Mouse (Mus musculus) intestine, postnatal 0 days (tissue): Measurements from ENCODE around the gene Triobp. TPM values are rescaled to one million over a fixed set of nuclear protein-coding genes. Genes with fewer than 3 reads are reported as not detected.

Experiments used
- ATAC-seq: fragments of 200-750 bp; cut with Nextera tagmentation; 2 replicates; pipeline ENCODE4 v1.8.0; 2017; ENCODE audit warnings: mild to moderate bottlenecking, moderate TSS enrichment, moderate library complexity
- H3K27ac ChIP-seq: fragments of 300-500 bp; sonication (generic); 2 replicates; pipeline ENCODE4 v1.5.1; 2014; ENCODE audit warnings: mild to moderate bottlenecking, low read depth, low read length, moderate library complexity
- H3K27me3 ChIP-seq: fragments of 300-500 bp; sonication (generic); replicated peaks from 2 replicates; pipeline ENCODE4 v1.6.1; 2014; ENCODE audit warnings: low read length, mixed read lengths; ENCODE audit not compliant: control insufficient read depth, insufficient read depth
- H3K36me3 ChIP-seq: fragments of 300-500 bp; sonication (generic); 2 replicates; pipeline ENCODE4 v1.6.1; 2014; ENCODE audit warnings: mild to moderate bottlenecking, moderate library complexity; ENCODE audit not compliant: control insufficient read depth, insufficient read depth
- H3K4me1 ChIP-seq: fragments of 300-500 bp; sonication (generic); replicated peaks from 2 replicates; pipeline ENCODE4 v1.6.1; 2014; ENCODE audit warnings: antibody characterized with exemption, low read length, mixed read lengths; ENCODE audit not compliant: control insufficient read depth, insufficient read depth
- H3K4me2 ChIP-seq: fragments of 300-500 bp; sonication (generic); replicated peaks from 2 replicates; pipeline ENCODE4 v1.6.1; 2014; ENCODE audit warnings: low read depth, mild to moderate bottlenecking, moderate library complexity
- H3K4me3 ChIP-seq: fragments of 300-500 bp; sonication (generic); 2 replicates; pipeline ENCODE4 v1.5.1; 2014; ENCODE audit warnings: low read depth, low read length
- H3K9ac ChIP-seq: fragments of 300-500 bp; sonication (generic); 2 replicates; pipeline ENCODE4 v1.6.1; 2014; ENCODE audit warnings: mild to moderate bottlenecking, low read depth, low read length
- H3K9me3 ChIP-seq: fragments of 300-500 bp; sonication (generic); 2 replicates; pipeline ENCODE4 v1.6.1; 2016; ENCODE audit warnings: mixed run types; ENCODE audit not compliant: control insufficient read depth
- CTCF ChIP-seq: sonication (generic); IDR thresholded peaks from 2 replicates; pipeline ENCODE4 v1.5.1; 2016; ENCODE audit warnings: low read depth, mild to moderate bottlenecking, control low read depth, antibody characterized with exemption, moderate library complexity
- WGBS: fragments of 180-500 bp; shearing (Covaris S2); extraction: QIAGEN DNeasy Blood & Tissue Kit; methylation state at CpG from one replicate; pipeline ENCODE4 v1.1.7; 2014; 5-methylcytosine and 5-hydroxymethylcytosine counted together
- polyA plus RNA-seq: library from polyadenylated mRNA; unstranded; fragments of >200 nt; fragmentation: Nextera tagmentation; extraction: Ambion mirVana; gene quantifications from 2 replicates; pipeline ENCODE4 v1.2.1, GENCODE M21; 2015

Triobp gene
- polyA plus RNA-seq, 1 experiment from 2014 or later = 39.4 TPM

DNA sequence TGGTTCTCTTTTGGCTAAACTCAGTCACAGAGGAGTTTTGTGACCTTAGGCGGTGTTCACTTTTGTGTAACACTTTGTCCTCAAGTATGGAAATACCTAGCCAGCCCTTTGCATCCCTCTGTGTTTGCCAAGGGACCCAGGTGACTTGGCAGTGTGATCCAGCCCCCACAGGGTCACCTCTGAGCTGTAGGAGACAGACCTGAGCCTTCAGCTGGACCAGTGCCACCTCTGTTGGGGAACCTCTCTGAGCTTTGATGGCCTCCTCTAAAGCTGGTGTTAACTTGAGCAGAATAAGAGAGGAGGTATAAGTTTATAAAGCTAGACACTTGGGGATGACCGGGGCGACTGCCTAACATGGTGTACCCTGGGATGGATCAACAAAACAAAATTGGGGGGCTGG lies 1.4 kb downstream of the Triobp start:
- no peaks in the 10 kb centered on the region for H3K36me3 ChIP-seq
- 96% methylated on average over 3 of the region's 3 CpGs for WGBS
- peaks cover 5% of the 10 kb centered on the region; the same call in 1 of the 2 replicates for H3K27me3 ChIP-seq
- H3K9ac ChIP-seq = no peak overlapping the region
- no peaks in the 10 kb centered on the region for H3K9me3 ChIP-seq
- no peak overlapping the region for H3K4me3 ChIP-seq
- H3K27ac ChIP-seq = no peak overlapping the region
- H3K4me2 ChIP-seq = no peak overlapping the region
- no peaks in the 10 kb centered on the region for H3K4me1 ChIP-seq
- no peak for TF ChIP-seq CTCF
- ATAC-seq = no peak

DNA sequence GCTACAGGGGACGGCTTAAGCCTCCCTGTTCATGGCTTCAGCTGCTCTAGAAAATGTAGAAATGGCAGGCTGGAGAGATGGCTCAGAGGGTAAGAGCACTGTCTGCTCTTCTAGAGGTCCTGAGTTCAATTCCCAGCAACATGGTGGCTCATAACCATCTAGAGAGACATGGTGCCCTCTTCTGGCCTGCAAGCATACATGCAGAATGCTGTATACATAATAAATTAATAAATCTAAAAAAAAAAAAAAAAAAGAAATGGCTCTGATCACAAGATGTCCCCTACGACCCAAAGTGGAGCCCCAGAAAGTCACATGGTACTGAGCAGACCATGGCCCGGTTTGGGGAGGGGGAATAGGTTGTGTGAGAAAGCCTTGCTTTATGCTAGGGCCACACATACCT lies 8.1 kb downstream of the Triobp start:
- H3K4me1 ChIP-seq = no peaks in the 10 kb centered on the region
- no peak overlapping the region for H3K4me3 ChIP-seq
- H3K27me3 ChIP-seq = no peaks in the 10 kb centered on the region
- H3K4me2 ChIP-seq = no peak overlapping the region
- H3K36me3 ChIP-seq = no peaks in the 10 kb centered on the region
- H3K9me3 ChIP-seq = no peaks in the 10 kb centered on the region
- no peak overlapping the region for H3K27ac ChIP-seq
- no peak overlapping the region for H3K9ac ChIP-seq
- no peak for ATAC-seq
- WGBS = 78% methylated on average over 3 of the region's 3 CpGs
- TF ChIP-seq CTCF = peak; percentile 12; the same call in 1 of the 2 replicates

DNA sequence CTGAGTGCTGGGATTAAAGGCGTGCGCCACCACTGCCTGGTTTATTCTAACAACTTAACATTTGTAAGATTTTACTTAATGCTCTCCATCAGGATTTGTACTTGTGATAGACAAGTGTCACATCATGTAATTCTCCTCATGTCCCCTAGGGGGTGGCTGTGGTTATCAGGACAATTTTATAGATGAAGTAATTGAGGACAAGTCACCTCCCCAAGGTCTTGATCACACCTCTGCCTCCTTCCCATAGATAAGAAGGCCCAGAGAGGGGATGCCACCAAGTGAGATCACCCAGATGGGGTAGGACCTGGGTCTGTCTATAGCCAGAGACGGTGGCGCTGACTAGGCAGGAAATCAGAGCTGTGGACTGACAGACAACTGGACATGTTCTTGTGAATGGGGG lies 8.8 kb downstream of the Triobp start:
- Histone ChIP-seq H3K9ac (no peak overlapping the region), H3K27ac (no peak overlapping the region), H3K4me1 (no peaks in the 10 kb centered on the region), H3K4me2 (no peak overlapping the region), H3K36me3 (no peaks in the 10 kb centered on the region), H3K27me3 (no peaks in the 10 kb centered on the region), H3K4me3 (no peak overlapping the region), H3K9me3 (no peaks in the 10 kb centered on the region)
- peak; percentile 68 for TF ChIP-seq CTCF
- ATAC-seq = no peak
- WGBS = 79% methylated on average over 4 of the region's 4 CpGs

DNA sequence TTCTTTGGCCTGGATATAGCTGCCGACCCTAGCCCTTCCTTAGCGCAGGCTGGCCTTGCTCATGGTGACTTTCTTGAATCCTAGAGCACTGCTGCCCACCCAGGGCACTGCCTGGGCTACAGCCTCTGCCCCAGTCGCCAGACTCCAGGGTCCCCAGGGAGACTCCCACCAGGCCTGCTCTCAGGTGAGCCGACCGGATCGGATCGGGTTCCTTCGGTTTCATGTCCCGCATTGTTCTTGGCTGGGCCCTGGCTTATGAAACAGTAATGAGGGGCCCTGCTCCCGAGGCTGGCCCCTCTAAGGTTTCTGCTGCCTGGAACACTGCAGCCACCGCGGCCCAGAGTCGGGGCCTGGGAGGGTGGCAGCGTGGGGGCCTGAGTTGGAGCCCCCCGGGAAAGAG lies 9.5 kb downstream of the Triobp start:
- Histone ChIP-seq H3K9ac (no peak overlapping the region), H3K27ac (no peak overlapping the region), H3K9me3 (no peaks in the 10 kb centered on the region), H3K27me3 (no peaks in the 10 kb centered on the region), H3K36me3 (no peaks in the 10 kb centered on the region), H3K4me3 (no peak overlapping the region), H3K4me1 (no peaks in the 10 kb centered on the region), H3K4me2 (no peak overlapping the region)
- ATAC-seq = no peak
- WGBS = 65% methylated on average over 15 of the region's 15 CpGs
- TF ChIP-seq CTCF = no peak

DNA sequence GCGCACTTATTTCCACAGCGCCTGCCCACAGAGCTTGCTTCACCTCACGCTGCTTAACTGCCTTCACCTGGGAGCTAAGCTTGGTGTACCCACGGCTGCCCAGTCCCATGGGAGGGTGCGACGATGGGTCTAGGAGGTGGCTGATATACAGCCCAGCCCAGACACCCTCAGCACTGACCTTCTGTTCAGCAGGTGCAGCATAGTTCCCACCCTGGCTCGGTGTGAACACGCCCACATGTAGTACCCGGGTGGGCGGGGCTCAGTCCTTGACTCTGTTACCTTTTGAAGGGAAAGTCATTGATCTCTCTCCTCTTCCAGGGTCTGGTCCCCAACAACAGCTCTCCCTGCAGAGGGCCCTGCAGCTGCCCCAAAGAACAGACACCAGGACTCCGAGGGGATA lies 12.0 kb downstream of the Triobp start:
- TF ChIP-seq CTCF = no peak
- Histone ChIP-seq H3K4me3 (no peak overlapping the region), H3K36me3 (no peaks in the 10 kb centered on the region), H3K9me3 (no peaks in the 10 kb centered on the region), H3K27me3 (no peaks in the 10 kb centered on the region), H3K27ac (no peak overlapping the region), H3K4me1 (no peaks in the 10 kb centered on the region), H3K4me2 (no peak overlapping the region), H3K9ac (no peak overlapping the region; the same call in 1 of the 2 replicates)
- peak; percentile 38 for ATAC-seq
- 61% methylated on average over 11 of the region's 11 CpGs for WGBS

DNA sequence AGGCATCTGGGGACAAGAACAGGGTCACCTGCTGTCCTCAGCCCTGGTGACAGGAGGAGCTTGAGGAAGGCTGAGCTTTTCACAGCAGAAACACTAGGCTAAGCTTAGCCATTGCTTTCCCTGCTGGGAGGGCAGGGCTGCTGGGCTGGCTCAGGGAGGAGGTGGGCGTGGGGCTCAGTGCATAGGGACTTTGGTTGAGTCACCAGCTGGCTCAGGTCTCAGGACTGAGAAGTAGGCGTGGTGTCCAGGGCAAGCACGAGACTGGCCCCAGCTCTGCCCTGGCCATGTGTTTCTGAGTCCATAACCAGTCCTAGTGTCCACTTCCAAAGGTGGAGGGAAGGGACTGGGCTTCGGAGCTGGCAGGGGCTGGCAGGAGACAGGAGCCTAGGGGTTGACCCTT lies 12.6 kb downstream of the Triobp start:
- no peak overlapping the region for H3K9ac ChIP-seq
- no peaks in the 10 kb centered on the region for H3K4me1 ChIP-seq
- H3K4me3 ChIP-seq = no peak overlapping the region
- peak; percentile 60 for ATAC-seq
- H3K4me2 ChIP-seq = no peak overlapping the region
- no peak for TF ChIP-seq CTCF
- no peaks in the 10 kb centered on the region for H3K27me3 ChIP-seq
- H3K9me3 ChIP-seq = no peaks in the 10 kb centered on the region
- H3K27ac ChIP-seq = no peak overlapping the region
- no peaks in the 10 kb centered on the region for H3K36me3 ChIP-seq
- WGBS = 53% methylated on average over 4 of the region's 4 CpGs

DNA sequence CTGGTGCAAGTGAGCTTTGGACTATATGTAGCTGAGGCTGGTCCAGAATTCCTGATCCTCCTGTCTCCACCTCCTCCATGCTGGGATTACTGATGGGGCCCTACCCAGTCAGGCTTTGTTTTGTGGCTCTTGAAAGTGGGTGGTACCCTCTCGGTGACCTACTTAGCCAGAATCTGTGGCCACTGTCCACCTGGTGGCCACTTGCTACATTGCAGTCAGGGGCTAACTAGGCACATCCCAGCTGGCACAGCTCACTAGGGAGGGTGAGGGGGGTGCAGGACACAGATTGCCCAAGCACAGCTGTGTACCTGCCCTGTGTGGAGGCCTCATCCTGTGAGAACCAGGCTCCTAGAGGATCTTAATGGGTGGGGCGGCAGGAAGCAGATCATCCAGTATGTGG lies 15.4 kb downstream of the Triobp start:
- H3K27ac ChIP-seq = no peak overlapping the region
- 29% methylated on average over 2 of the region's 2 CpGs for WGBS
- H3K9me3 ChIP-seq = no peaks in the 10 kb centered on the region
- no peak overlapping the region for H3K4me3 ChIP-seq
- H3K9ac ChIP-seq = no peak overlapping the region
- no peaks in the 10 kb centered on the region for H3K4me1 ChIP-seq
- no peaks in the 10 kb centered on the region for H3K36me3 ChIP-seq
- no peak overlapping the region for H3K4me2 ChIP-seq
- TF ChIP-seq CTCF = peak; percentile 92
- ATAC-seq = peak; percentile 82
- H3K27me3 ChIP-seq = no peaks in the 10 kb centered on the region
